ENCODE assay signal across 10 mouse cellular contexts in genomic region chr3:18744216-18744615, GRCm38 (mm10).
"Had no signal": no experiment of that assay in that cellular context is flagged by ENCODE, and none has a peak within 500 bp of the region (broad histone marks: within the 10 kb centered on the region; RNA-seq: fewer than 3 reads in every experiment).

No protein-coding gene starts in this region.

- DNase-seq: liver, postnatal 0 days; lung, adult 2 months; lung, postnatal 14 days; lung, postnatal 36 days; thymus, adult 2 months; thymus, postnatal 25 days; thymus, postnatal 4 days had no signal

- ATAC-seq: liver, postnatal 0 days; lung, postnatal 0 days; midbrain, embryonic 13.5 days; midbrain, embryonic 15.5 days had no signal
